Mouse (Mus musculus): ENCODE measurements around the gene Rnft1.

DNA sequence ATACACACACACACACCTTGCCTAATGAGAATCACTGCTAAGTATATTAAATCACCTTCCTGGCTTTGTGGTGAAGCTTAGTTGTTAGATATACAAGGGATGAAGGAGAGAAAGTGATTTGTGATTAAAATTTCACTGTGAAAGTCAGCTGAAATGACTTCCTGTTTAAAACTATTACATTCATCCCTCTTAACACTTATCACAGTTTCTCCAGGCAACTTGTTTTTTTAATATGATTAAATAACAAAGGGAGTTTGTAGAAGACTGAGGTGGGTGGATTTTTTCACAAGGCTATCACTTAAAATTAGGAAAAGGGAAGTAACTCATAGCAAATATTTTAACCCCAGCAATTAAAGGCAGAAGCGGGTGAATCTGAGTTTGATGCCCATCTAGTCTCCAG, 12.9 kb downstream of the Rnft1 start:
- no peak for TF ChIP-seq CTCF (IDR thresholded peaks at IDR 0.05; ENCODE audit: low read depth)
- TF ChIP-seq EP300 (optimal IDR thresholded peaks at IDR 0.05): no peak

Measured in stomach, postnatal 0 days (tissue).